Mouse (Mus musculus): ENCODE measurements around the gene Col6a4. TPM values are rescaled to one million over a fixed set of nuclear protein-coding genes. Genes with fewer than 3 reads are reported as not detected.

Col6a4 gene
- polyA plus RNA-seq (2012; rRNA removed), result 6.7 and 9.6 TPM in 2 replicates

GRCm38 (mm10) chr9:106096683-106097082 lies at the start of gene Col6a4:
TSS of gene Col6a4 (minus strand) at chr9:106096783.

GRCm38 (mm10) chr9:105960533-105960932 lies 136.1 kb downstream of the Col6a4 start, which contains the start of gene Col6a5:
TSS of gene Col6a5 (minus strand) at chr9:105960643.

Other genes starting within 250 kb of the Col6a4 start
- gene Col6a5, start 136.1 kb downstream of the Col6a4 start, polyA plus RNA-seq (2012; rRNA removed), result 0.41 and 0.57 TPM in 2 replicates
- 3.7 and 4.0 TPM in 2 replicates for gene Glyctk, start 61.4 kb upstream of the Col6a4 start, polyA plus RNA-seq (2012; rRNA removed)
- gene Wdr82, start 74.1 kb upstream of the Col6a4 start, polyA plus RNA-seq (2012; rRNA removed), result 41.1 and 43.7 TPM in 2 replicates
- 28.9 and 29.0 TPM in 2 replicates for gene Ppm1m, start 103.0 kb upstream of the Col6a4 start, polyA plus RNA-seq (2012; rRNA removed)
- gene Twf2, start 106.3 kb upstream of the Col6a4 start, polyA plus RNA-seq (2012; rRNA removed), result 42.7 and 46.3 TPM in 2 replicates
- gene Tlr9, start 125.8 kb upstream of the Col6a4 start, polyA plus RNA-seq (2012; rRNA removed), result 2.9 and 3.8 TPM in 2 replicates
- 180 and 182 TPM in 2 replicates for gene Alas1, start 151.9 kb upstream of the Col6a4 start, polyA plus RNA-seq (2012; rRNA removed)
- gene Poc1a, start 184.3 kb upstream of the Col6a4 start, polyA plus RNA-seq (2012; rRNA removed), result 18.2 and 19.5 TPM in 2 replicates